Mouse (Mus musculus) lung, postnatal 0 days (tissue): ENCODE measurements at regions not wholly inside any gene's neighbourhood (a gene's known extent, or its start where the extent isn't known, plus 50 kb on each side); places are given as distances from the start of the nearest gene placed in this dataset.

ENCODE experiments used
- CTCF ChIP-seq: IDR thresholded peaks from 2 replicates; pipeline ENCODE4 v1.5.1; 2016; ENCODE audit warnings: antibody characterized with exemption, mild to moderate bottlenecking
- EP300 ChIP-seq: IDR thresholded peaks from 2 replicates; pipeline ENCODE4 v1.6.1; 2016; ENCODE audit warnings: antibody characterized with exemption, mild to moderate bottlenecking, control low read depth

- no peak for TF ChIP-seq CTCF
- TF ChIP-seq EP300, result no peak
Observed at GRCm38 (mm10) chr16:78153899-78154605, 147.2 kb upstream of the Cxadr start.
